Mouse (Mus musculus): ENCODE data around the gene Acat1. TPM values are rescaled to one million over a fixed set of nuclear protein-coding genes. Genes with fewer than 3 reads are reported as not detected.

Gene Acat1
- polyA plus RNA-seq, 1 experiment from 2014 or later = 194 TPM

DNA sequence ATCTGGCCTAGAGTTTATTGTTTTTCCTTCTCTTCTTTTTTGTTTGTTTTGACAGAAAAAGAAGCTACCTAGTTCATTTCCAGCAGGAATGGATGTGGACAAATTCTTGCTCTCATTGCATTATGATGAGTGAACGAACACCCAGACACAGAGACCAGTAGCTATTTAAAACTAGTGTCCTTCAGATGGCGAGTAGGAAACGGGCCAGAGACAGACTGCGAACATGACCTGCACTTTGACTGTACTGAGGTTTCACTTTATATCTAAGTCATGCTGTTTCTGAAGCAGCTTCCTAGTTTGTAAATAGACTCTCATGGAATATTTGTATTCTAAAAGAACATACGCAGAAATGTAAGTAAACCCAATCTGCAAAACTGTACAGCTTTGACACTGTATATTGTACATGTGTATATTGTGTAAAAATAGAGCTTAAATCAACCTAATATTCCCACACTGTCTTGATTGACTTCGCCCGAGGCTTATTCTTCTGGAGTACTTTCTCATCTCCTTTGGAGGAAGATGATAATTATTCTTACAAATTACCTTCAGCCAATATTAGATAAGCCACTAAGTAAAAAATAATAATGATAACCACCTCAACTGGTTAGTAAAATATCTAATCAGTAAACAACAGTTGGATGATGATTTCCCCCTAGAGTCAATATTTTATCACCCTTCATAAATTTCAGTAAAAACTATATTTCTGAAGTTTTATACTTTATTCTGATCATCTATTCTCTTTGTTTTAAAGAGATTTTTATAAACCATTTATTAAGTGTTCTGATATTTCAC, 37.5 kb downstream of the Acat1 start:
- no peak overlapping the region for H3K4me2 ChIP-seq (ENCODE audit: low read depth, low read length)
- H3K27ac ChIP-seq (replicated peaks; ENCODE audit: low read depth, low read length) = no peak overlapping the region
- no peak for DNase-seq (ENCODE audit: low spot score)
- no peaks in the 10 kb centered on the region for H3K27me3 ChIP-seq (replicated peaks; ENCODE audit: control insufficient read depth, insufficient read depth, low read length)
- H3K4me3 ChIP-seq (ENCODE audit: low read depth, low read length) = no peak overlapping the region
- no peaks in the 10 kb centered on the region for H3K4me1 ChIP-seq (ENCODE audit: control insufficient read depth, insufficient read depth, low read length)
- 95% methylated on average over 7 of the region's 7 CpGs for WGBS
- H3K9me3 ChIP-seq (ENCODE audit: control insufficient read depth, low read length) = no peaks in the 10 kb centered on the region
- H3K36me3 ChIP-seq (ENCODE audit: control insufficient read depth, insufficient read depth, low read length) = peaks cover 57% of the 10 kb centered on the region
- ATAC-seq (ENCODE audit: low read depth) = no peak
- no peak overlapping the region for H3K9ac ChIP-seq (ENCODE audit: low read depth, low read length)

DNA sequence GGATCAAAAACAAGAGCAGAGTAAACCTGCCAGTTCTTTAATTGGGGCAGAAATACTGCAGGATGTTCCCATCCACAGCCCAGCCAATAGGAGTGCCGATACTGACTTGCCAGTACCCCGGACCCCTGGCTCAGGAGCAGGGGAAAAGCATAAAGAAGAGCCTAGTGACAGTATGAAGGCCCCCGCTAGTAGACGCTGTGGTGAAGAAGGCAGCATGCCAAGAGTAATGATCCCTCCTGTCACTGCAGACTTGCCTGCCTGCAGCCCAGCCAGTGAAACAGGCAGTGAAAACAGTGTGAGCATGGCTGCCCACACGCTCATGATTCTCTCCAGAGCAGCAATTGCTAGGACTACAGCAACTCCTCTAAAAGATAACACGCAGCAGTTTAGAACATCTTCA, 39.5 kb downstream of the Acat1 start:
- ATAC-seq (ENCODE audit: low read depth) (no peak), DNase-seq (ENCODE audit: low spot score) (no peak)
- no peak overlapping the region for H3K4me3 ChIP-seq (ENCODE audit: low read depth, low read length)
- H3K36me3 ChIP-seq (ENCODE audit: control insufficient read depth, insufficient read depth, low read length) = peaks cover 76% of the 10 kb centered on the region
- H3K27ac ChIP-seq (replicated peaks; ENCODE audit: low read depth, low read length) = no peak overlapping the region
- no peak overlapping the region for H3K9ac ChIP-seq (ENCODE audit: low read depth, low read length)
- no peaks in the 10 kb centered on the region for H3K27me3 ChIP-seq (replicated peaks; ENCODE audit: control insufficient read depth, insufficient read depth, low read length)
- H3K9me3 ChIP-seq (ENCODE audit: control insufficient read depth, low read length) = no peaks in the 10 kb centered on the region
- no peak overlapping the region for H3K4me2 ChIP-seq (ENCODE audit: low read depth, low read length)
- 89% methylated on average over 6 of the region's 6 CpGs for WGBS
- H3K4me1 ChIP-seq (ENCODE audit: control insufficient read depth, insufficient read depth, low read length) = no peaks in the 10 kb centered on the region

DNA sequence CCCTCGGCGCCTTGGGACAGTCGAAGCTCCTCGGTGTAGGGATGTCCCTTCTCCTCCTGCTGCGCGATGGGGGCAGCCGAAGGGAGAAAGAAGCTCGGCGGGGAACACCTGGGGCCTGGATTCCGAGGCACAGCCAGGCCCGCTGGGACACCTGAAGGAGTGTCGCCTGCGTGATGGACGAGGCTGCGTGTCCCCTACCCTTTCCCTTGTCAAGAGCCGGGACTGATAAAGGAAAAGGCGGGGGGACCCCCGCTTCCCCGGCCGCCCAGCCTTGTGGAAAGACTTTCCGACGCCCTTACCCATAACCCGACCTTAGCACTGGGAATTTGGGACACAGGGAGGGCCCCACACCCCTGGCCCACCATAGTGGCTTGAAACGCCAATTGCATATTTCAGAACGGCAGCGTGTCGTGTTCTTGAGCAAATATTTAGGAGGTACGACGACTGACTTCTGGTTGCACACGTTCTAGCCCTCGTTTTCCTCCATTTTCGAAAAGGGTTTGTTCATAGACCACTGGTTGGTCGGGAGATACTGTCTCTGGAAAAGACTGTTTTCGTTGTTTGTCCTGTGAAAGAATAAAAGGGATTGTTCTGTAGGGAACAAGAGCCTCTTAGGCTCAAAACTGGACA, 72.7 kb downstream of the Acat1 start:
- Histone ChIP-seq H3K9me3 (ENCODE audit: control insufficient read depth, low read length) (no peaks in the 10 kb centered on the region), H3K4me2 (ENCODE audit: low read depth, low read length) (peak overlapping the region; percentile 65), H3K27me3 (replicated peaks; ENCODE audit: control insufficient read depth, insufficient read depth, low read length) (no peaks in the 10 kb centered on the region), H3K4me3 (ENCODE audit: low read depth, low read length) (peak overlapping the region; percentile 80), H3K9ac (ENCODE audit: low read depth, low read length) (peak overlapping the region; percentile 84), H3K36me3 (ENCODE audit: control insufficient read depth, insufficient read depth, low read length) (no peaks in the 10 kb centered on the region), H3K4me1 (ENCODE audit: control insufficient read depth, insufficient read depth, low read length) (peaks cover 14% of the 10 kb centered on the region), H3K27ac (replicated peaks; ENCODE audit: low read depth, low read length) (peak overlapping the region; percentile 83)
- under 1% methylated on average over 29 of the region's 34 CpGs for WGBS
- ATAC-seq (ENCODE audit: low read depth) (no peak), DNase-seq (ENCODE audit: low spot score) (peak; percentile 27)

DNA sequence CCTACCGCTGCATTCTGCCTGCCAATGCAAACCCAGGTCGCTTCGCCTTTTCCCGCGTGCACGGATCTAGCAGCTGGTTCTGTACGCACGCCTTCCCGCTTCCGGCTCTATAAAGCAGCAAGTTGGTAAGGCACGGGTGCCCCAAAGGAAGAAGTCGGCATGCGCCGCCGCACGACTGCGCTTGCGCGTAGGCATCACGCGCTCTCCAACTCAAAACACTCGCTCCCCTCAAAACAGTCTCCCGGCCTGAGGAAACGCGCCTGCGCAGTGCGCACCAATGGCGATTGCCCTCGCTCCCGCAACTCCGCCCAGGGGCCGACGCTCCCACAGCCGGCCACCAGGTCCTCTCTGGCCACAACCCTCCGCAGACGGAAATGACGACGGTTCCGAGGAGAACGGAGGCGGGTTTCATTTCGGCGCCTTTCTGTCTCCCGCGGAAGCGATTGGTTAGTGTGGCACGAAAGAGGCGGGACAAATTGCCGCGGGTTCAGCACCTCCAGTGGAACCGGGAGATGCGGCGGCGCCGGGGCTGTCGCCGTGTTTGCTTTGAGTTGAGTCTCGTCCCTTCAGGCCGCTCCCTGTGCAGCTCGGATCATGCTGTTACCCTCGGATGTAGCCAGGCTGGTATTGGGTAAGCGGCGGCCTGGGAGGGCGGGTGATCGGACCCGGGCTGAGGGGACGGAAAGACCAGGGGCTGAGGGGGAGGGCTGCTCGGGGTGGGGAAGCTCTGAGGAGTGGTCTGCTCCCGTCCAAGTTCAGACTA, 73.4 kb downstream of the Acat1 start, which contains the start of the genes Atm and Npat:
Gene Atm (minus strand): TSS at position 183 of the 763 bp plus-strand sequence.
Gene Npat (plus strand): TSS at position 490 of the 763 bp plus-strand sequence.
- H3K27ac ChIP-seq (replicated peaks; ENCODE audit: low read depth, low read length) = peak within 1 kb of the TSS; percentile 83
- under 1% methylated on average over 53 of the region's 69 CpGs for WGBS
- H3K4me2 ChIP-seq (ENCODE audit: low read depth, low read length) = peak within 1 kb of the TSS; percentile 86
- peaks cover 1% of the 10 kb centered on the region for H3K36me3 ChIP-seq (ENCODE audit: control insufficient read depth, insufficient read depth, low read length)
- ATAC-seq (ENCODE audit: low read depth) = peak; percentile 99
- H3K9me3 ChIP-seq (ENCODE audit: control insufficient read depth, low read length) = no peaks in the 10 kb centered on the region
- no peaks in the 10 kb centered on the region for H3K27me3 ChIP-seq (replicated peaks; ENCODE audit: control insufficient read depth, insufficient read depth, low read length)
- peak within 1 kb of the TSS; percentile 84 for H3K9ac ChIP-seq (ENCODE audit: low read depth, low read length)
- peak; percentile 99 for DNase-seq (ENCODE audit: low spot score)
- peaks cover 14% of the 10 kb centered on the region for H3K4me1 ChIP-seq (ENCODE audit: control insufficient read depth, insufficient read depth, low read length)
- peak within 1 kb of the TSS; percentile 80 for H3K4me3 ChIP-seq (ENCODE audit: low read depth, low read length)

DNA sequence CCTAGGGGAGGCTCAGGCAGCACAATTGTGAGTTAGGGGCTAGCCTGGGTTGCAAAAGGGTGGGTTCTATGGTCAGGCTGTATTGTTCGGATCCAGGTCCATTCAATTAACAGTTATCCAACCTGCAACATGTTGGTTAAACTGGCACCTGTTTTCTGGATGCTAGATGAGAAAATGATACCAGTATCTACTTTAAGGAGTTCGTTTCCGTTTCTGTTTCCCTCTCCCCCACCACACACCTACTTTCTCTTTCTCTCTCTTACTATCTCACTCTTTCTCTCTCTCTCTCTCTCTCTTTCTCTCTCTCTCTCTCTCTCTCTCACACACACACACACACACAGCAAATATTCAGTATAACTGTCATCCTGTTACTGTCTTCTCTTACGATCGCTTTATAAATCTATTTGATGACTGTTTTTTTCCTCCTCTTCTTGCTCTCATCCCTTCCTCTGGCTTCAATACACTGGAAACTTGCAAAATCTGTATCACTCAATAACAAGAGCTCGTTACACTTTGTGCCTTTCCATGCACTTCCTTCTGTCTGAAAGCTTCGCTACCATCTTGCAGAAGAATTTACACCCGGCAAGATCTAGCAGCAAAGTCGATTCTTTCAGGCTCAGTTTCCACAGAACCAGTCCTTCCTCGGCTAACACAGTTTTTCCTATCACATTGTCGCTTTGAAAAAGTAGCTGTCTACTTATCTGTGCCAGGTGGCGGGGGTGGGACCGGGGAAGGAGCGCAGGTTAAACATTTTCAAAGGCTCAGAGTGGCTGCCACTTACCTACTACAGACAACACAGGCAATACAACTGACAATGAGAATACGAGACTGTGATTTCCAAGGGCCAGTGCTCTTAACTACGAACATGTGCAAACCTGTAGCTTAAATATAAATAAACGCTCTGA, 74.5 kb downstream of the Acat1 start:
- DNase-seq (ENCODE audit: low spot score) (no peak), ATAC-seq (ENCODE audit: low read depth) (no peak)
- H3K4me1 ChIP-seq (ENCODE audit: control insufficient read depth, insufficient read depth, low read length) = peaks cover 14% of the 10 kb centered on the region
- peak overlapping the region; percentile 86 for H3K4me2 ChIP-seq (ENCODE audit: low read depth, low read length)
- WGBS = 17% methylated on average over 17 of the region's 17 CpGs
- peak overlapping the region; percentile 80 for H3K4me3 ChIP-seq (ENCODE audit: low read depth, low read length)
- peaks cover 10% of the 10 kb centered on the region for H3K36me3 ChIP-seq (ENCODE audit: control insufficient read depth, insufficient read depth, low read length)
- H3K9me3 ChIP-seq (ENCODE audit: control insufficient read depth, low read length) = no peaks in the 10 kb centered on the region
- peak overlapping the region; percentile 66 for H3K9ac ChIP-seq (ENCODE audit: low read depth, low read length)
- no peaks in the 10 kb centered on the region for H3K27me3 ChIP-seq (replicated peaks; ENCODE audit: control insufficient read depth, insufficient read depth, low read length)
- H3K27ac ChIP-seq (replicated peaks; ENCODE audit: low read depth, low read length) = peak overlapping the region; percentile 77; the same call in 1 of the 2 replicates

Other genes starting within 250 kb of the Acat1 start
- 29.8 and 32.2 TPM in 2 replicates for gene Kdelc2, start 226.4 kb downstream of the Acat1 start, polyA plus RNA-seq (2014; fragmentation: Nextera tagmentation; extraction: Ambion mirVana)
- 1.1 and 1.3 TPM in 2 replicates for gene 4930550C14Rik, start 208.1 kb downstream of the Acat1 start, polyA plus RNA-seq (2014; fragmentation: Nextera tagmentation; extraction: Ambion mirVana)
- 10.9 and 12.8 TPM in 2 replicates for gene Atm, start 73.6 kb downstream of the Acat1 start, polyA plus RNA-seq (2014; fragmentation: Nextera tagmentation; extraction: Ambion mirVana)
- 20.6 and 22.6 TPM in 2 replicates for gene Npat, start 73.3 kb downstream of the Acat1 start, polyA plus RNA-seq (2014; fragmentation: Nextera tagmentation; extraction: Ambion mirVana)
- gene Cul5, start 59.6 kb upstream of the Acat1 start, polyA plus RNA-seq (2014; fragmentation: Nextera tagmentation; extraction: Ambion mirVana) = 41.2 and 44.6 TPM in 2 replicates
- gene Rab39, start 95.8 kb upstream of the Acat1 start, polyA plus RNA-seq (2014; fragmentation: Nextera tagmentation; extraction: Ambion mirVana) = 0.60 and 1.0 TPM in 2 replicates
- 4.3 and 4.7 TPM in 2 replicates for gene Slc35f2, start 161.2 kb upstream of the Acat1 start, polyA plus RNA-seq (2014; fragmentation: Nextera tagmentation; extraction: Ambion mirVana)
- gene Sln, start 239.8 kb upstream of the Acat1 start, polyA plus RNA-seq (2014; fragmentation: Nextera tagmentation; extraction: Ambion mirVana) = 177 and 295 TPM in 2 replicates